Mouse (Mus musculus): ENCODE measurements around the gene Klrb1c.
"Not testable (repeated sequence)": the region's sequence is repeated elsewhere in the genome, so short reads cannot be mapped to it uniquely, and the experiment has no call there.

DNA sequence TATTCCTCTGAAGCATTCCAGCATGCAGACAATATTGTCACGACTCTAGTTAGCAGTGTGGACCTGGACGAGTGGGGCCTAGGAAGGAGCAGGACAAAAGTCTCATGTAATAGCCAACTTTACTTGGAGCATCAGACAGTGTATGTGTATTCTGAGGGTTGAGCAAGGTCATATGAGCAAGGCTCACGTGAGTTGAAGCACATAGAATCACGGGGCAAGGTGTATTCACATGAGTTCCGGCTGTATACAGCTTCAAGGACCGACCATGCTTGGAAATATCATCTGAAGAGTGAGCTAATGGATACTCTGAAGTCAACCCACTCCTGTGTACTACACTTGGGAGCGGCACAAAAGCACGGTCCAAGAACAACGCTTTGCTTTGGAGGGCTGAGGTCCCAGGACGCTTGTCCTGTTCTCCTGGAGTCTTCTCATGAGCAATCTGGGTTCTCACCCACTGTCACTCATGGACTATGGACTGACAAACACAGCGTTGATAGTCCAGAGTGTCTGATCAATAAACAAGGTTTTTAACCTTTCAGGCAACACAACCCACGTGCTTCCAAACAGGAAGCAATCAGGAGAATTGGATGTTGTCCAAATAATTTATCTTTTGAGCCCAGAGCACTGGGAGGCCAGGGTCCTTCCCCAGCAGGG is 34.1 kb downstream of the Klrb1c start:
- not testable (repeated sequence) for TF ChIP-seq CTCF (IDR thresholded peaks at IDR 0.05; ENCODE audit: borderline replicate concordance, extremely low read depth, insufficient read depth, insufficient read length); POLR2A (IDR thresholded peaks at IDR 0.05; ENCODE audit: borderline replicate concordance, extremely low read depth, insufficient read depth, insufficient read length, poor library complexity, severe bottlenecking)
